Comparison of ENCODE assay signal across 8 mouse cellular contexts in genomic region chr15:99498781-99499180, GRCm38 (mm10). TPM values are rescaled to one million over a fixed set of nuclear protein-coding genes. Genes with fewer than 3 reads are reported as not detected.
DNase-seq lines count a peak whose midpoint lies in the region; ATAC-seq and TF ChIP-seq lines count a peak whose summit lies in the region.

No protein-coding gene starts in this region.

- DNase-seq in liver, embryonic 11.5 days (ENCODE audit: low spot score) = no peak
- peak; percentile 70 for DNase-seq in adrenal gland, postnatal 25 days
- DNase-seq in lung, postnatal 0 days (ENCODE audit: low spot score) = peak; percentile 90
- DNase-seq in spleen, postnatal 14 days (ENCODE audit: low spot score in 2 of 2) = no peak
- DNase-seq in forebrain, embryonic 11.5 days (ENCODE audit: low spot score) = no peak

- peak; percentile 14; the same call in 1 of the 2 replicates for ATAC-seq in liver, embryonic 12.5 days
- no peak for ATAC-seq in liver, embryonic 11.5 days (replicated peaks; ENCODE audit: low FRiP score)
- peak; percentile 62 for ATAC-seq in intestine, embryonic 16.5 days
- ATAC-seq in lung, postnatal 0 days = peak; percentile 80
- no peak for ATAC-seq in forebrain, embryonic 11.5 days (replicated peaks; ENCODE audit: low FRiP score)
- ATAC-seq in midbrain, embryonic 15.5 days (replicated peaks) = no peak

- TF ChIP-seq CTCF in lung, postnatal 0 days (IDR thresholded peaks at IDR 0.05) = no peak

- TF ChIP-seq EP300 in lung, postnatal 0 days (IDR thresholded peaks at IDR 0.05) = peak; percentile 81

- H3K4me3 ChIP-seq in liver, embryonic 12.5 days = no peak overlapping the region
- H3K4me3 ChIP-seq in liver, embryonic 11.5 days (ENCODE audit: low read depth, low read length) = no peak overlapping the region
- H3K4me3 ChIP-seq in intestine, embryonic 16.5 days (ENCODE audit: low read length) = no peak overlapping the region
- no peak overlapping the region for H3K4me3 ChIP-seq in lung, postnatal 0 days (ENCODE audit: low read depth, low read length)
- H3K4me3 ChIP-seq in forebrain, embryonic 11.5 days (ENCODE audit: low read depth, low read length) = no peak overlapping the region
- no peak overlapping the region for H3K4me3 ChIP-seq in midbrain, embryonic 15.5 days

- H3K9me3 ChIP-seq in liver, embryonic 12.5 days (replicated peaks) = no peaks in the 10 kb centered on the region
- no peaks in the 10 kb centered on the region for H3K9me3 ChIP-seq in liver, embryonic 11.5 days (ENCODE audit: control insufficient read depth, low read length)
- H3K9me3 ChIP-seq in intestine, embryonic 16.5 days (ENCODE audit: control insufficient read depth, low read length) = no peaks in the 10 kb centered on the region
- H3K9me3 ChIP-seq in lung, postnatal 0 days (ENCODE audit: low read length) = no peaks in the 10 kb centered on the region
- no peaks in the 10 kb centered on the region for H3K9me3 ChIP-seq in forebrain, embryonic 11.5 days (ENCODE audit: control insufficient read depth, low read length)
- H3K9me3 ChIP-seq in midbrain, embryonic 15.5 days = no peaks in the 10 kb centered on the region

- no peaks in the 10 kb centered on the region for H3K36me3 ChIP-seq in liver, embryonic 12.5 days
- H3K36me3 ChIP-seq in liver, embryonic 11.5 days (ENCODE audit: control insufficient read depth, insufficient read depth, low read length) = no peaks in the 10 kb centered on the region
- H3K36me3 ChIP-seq in intestine, embryonic 16.5 days (ENCODE audit: control insufficient read depth, insufficient read depth, low read length) = no peaks in the 10 kb centered on the region
- H3K36me3 ChIP-seq in lung, postnatal 0 days (ENCODE audit: insufficient read depth, low read length) = no peaks in the 10 kb centered on the region
- no peaks in the 10 kb centered on the region for H3K36me3 ChIP-seq in forebrain, embryonic 11.5 days (ENCODE audit: control insufficient read depth, insufficient read depth, low read length)
- H3K36me3 ChIP-seq in midbrain, embryonic 15.5 days (replicated peaks) = no peaks in the 10 kb centered on the region

- no peak overlapping the region for H3K27ac ChIP-seq in liver, embryonic 12.5 days
- no peak overlapping the region for H3K27ac ChIP-seq in liver, embryonic 11.5 days (ENCODE audit: low read depth, low read length)
- H3K27ac ChIP-seq in intestine, embryonic 16.5 days (ENCODE audit: low read length) = no peak overlapping the region
- H3K27ac ChIP-seq in lung, postnatal 0 days (ENCODE audit: low read length) = peak overlapping the region; percentile 93
- H3K27ac ChIP-seq in forebrain, embryonic 11.5 days (ENCODE audit: low read depth, low read length) = no peak overlapping the region
- no peak overlapping the region for H3K27ac ChIP-seq in midbrain, embryonic 15.5 days

- peaks cover 39% of the 10 kb centered on the region; the same call in 1 of the 2 replicates for H3K27me3 ChIP-seq in liver, embryonic 12.5 days (replicated peaks)
- peaks cover 7% of the 10 kb centered on the region; the same call in 1 of the 2 replicates for H3K27me3 ChIP-seq in liver, embryonic 11.5 days (replicated peaks; ENCODE audit: control insufficient read depth, insufficient read depth, low read length)
- H3K27me3 ChIP-seq in intestine, embryonic 16.5 days (replicated peaks; ENCODE audit: control insufficient read depth, insufficient read depth, low read length) = no peaks in the 10 kb centered on the region
- no peaks in the 10 kb centered on the region for H3K27me3 ChIP-seq in lung, postnatal 0 days (replicated peaks; ENCODE audit: insufficient read depth, low read length)
- H3K27me3 ChIP-seq in forebrain, embryonic 11.5 days (ENCODE audit: control insufficient read depth, insufficient read depth, low read length) = no peaks in the 10 kb centered on the region
- no peaks in the 10 kb centered on the region for H3K27me3 ChIP-seq in midbrain, embryonic 15.5 days (replicated peaks)

- WGBS in liver, embryonic 12.5 days (ENCODE audit: insufficient replicate concordance) = 41% methylated on average over 4 of the region's 4 CpGs
- 49% methylated on average over 4 of the region's 4 CpGs for WGBS in liver, embryonic 11.5 days
- 38% methylated on average over 4 of the region's 4 CpGs for WGBS in intestine, embryonic 16.5 days
- WGBS in lung, postnatal 0 days = 32% methylated on average over 4 of the region's 4 CpGs
- WGBS in forebrain, embryonic 11.5 days = 79% methylated on average over 4 of the region's 4 CpGs
- WGBS in midbrain, embryonic 15.5 days = 81% methylated on average over 4 of the region's 4 CpGs

- no peak overlapping the region for H3K4me2 ChIP-seq in liver, embryonic 12.5 days
- no peak overlapping the region for H3K4me2 ChIP-seq in liver, embryonic 11.5 days
- H3K4me2 ChIP-seq in intestine, embryonic 16.5 days (ENCODE audit: low read depth, low read length) = no peak overlapping the region
- no peak overlapping the region for H3K4me2 ChIP-seq in lung, postnatal 0 days (replicated peaks; ENCODE audit: low read depth, low read length)
- no peak overlapping the region for H3K4me2 ChIP-seq in forebrain, embryonic 11.5 days (ENCODE audit: low read depth, low read length, severe bottlenecking)
- no peak overlapping the region for H3K4me2 ChIP-seq in midbrain, embryonic 15.5 days

- H3K4me1 ChIP-seq in liver, embryonic 12.5 days = peaks cover 46% of the 10 kb centered on the region
- peaks cover 17% of the 10 kb centered on the region for H3K4me1 ChIP-seq in liver, embryonic 11.5 days (replicated peaks; ENCODE audit: control insufficient read depth, insufficient read depth, low read length)
- H3K4me1 ChIP-seq in intestine, embryonic 16.5 days (ENCODE audit: control insufficient read depth, insufficient read depth, low read length) = peaks cover 26% of the 10 kb centered on the region
- H3K4me1 ChIP-seq in lung, postnatal 0 days (ENCODE audit: insufficient read depth, low read depth, low read length) = peaks cover 32% of the 10 kb centered on the region
- no peaks in the 10 kb centered on the region for H3K4me1 ChIP-seq in forebrain, embryonic 11.5 days (replicated peaks; ENCODE audit: control insufficient read depth, insufficient read depth, low read length)
- peaks cover 21% of the 10 kb centered on the region for H3K4me1 ChIP-seq in midbrain, embryonic 15.5 days

- no peak overlapping the region for H3K9ac ChIP-seq in liver, embryonic 12.5 days
- H3K9ac ChIP-seq in liver, embryonic 11.5 days (ENCODE audit: low read depth, low read length) = no peak overlapping the region
- no peak overlapping the region for H3K9ac ChIP-seq in intestine, embryonic 16.5 days (ENCODE audit: low read depth, low read length)
- no peak overlapping the region for H3K9ac ChIP-seq in lung, postnatal 0 days (replicated peaks; ENCODE audit: low read depth)
- H3K9ac ChIP-seq in forebrain, embryonic 11.5 days (ENCODE audit: low read length) = no peak overlapping the region
- H3K9ac ChIP-seq in midbrain, embryonic 15.5 days = no peak overlapping the region

RNA-seq across cellular contexts. Expression of gene Bcdin3d, which starts 24.3 kb away (rescaled TPM):
- polyA plus RNA-seq in liver, embryonic 12.5 days (2016; fragmentation: Nextera tagmentation; extraction: Ambion mirVana) = 7.9 TPM in 2 replicates
- 10.5 and 12.1 TPM in 2 replicates for polyA plus RNA-seq in liver, embryonic 11.5 days (2014; fragmentation: Nextera tagmentation; extraction: Ambion mirVana)
- total RNA-seq in adrenal gland, postnatal 25 days (2021) = 6.2 and 7.7 TPM in 2 replicates
- polyA plus RNA-seq in intestine, embryonic 16.5 days (2015; fragmentation: Nextera tagmentation; extraction: Ambion mirVana) = 14.3 and 16.2 TPM in 2 replicates
- polyA plus RNA-seq in lung, postnatal 0 days (2015; fragmentation: Nextera tagmentation; extraction: Ambion mirVana) = 11.2 and 11.5 TPM in 2 replicates
- polyA plus RNA-seq in forebrain, embryonic 11.5 days (2014; fragmentation: Nextera tagmentation; extraction: Ambion mirVana) = 20.0 and 21.5 TPM in 2 replicates
- 21.5 and 23.0 TPM in 2 replicates for polyA plus RNA-seq in midbrain, embryonic 15.5 days (2015; fragmentation: Nextera tagmentation; extraction: Ambion mirVana)

RNA-seq across cellular contexts. Expression of gene Faim2, which starts 29.2 kb away (rescaled TPM):
- 0.08 and 0.23 TPM in 2 replicates for polyA plus RNA-seq in liver, embryonic 12.5 days (2016; fragmentation: Nextera tagmentation; extraction: Ambion mirVana)
- 0.19 and 0.22 TPM in 2 replicates for polyA plus RNA-seq in liver, embryonic 11.5 days (2014; fragmentation: Nextera tagmentation; extraction: Ambion mirVana)
- total RNA-seq in adrenal gland, postnatal 25 days (2021) = 24.3 TPM in 2 replicates
- 0.91 and 1.1 TPM in 2 replicates for polyA plus RNA-seq in intestine, embryonic 16.5 days (2015; fragmentation: Nextera tagmentation; extraction: Ambion mirVana)
- polyA plus RNA-seq in lung, postnatal 0 days (2015; fragmentation: Nextera tagmentation; extraction: Ambion mirVana) = 0.81 and 0.95 TPM in 2 replicates
- 0.21 and 0.95 TPM in 2 replicates for polyA plus RNA-seq in forebrain, embryonic 11.5 days (2014; fragmentation: Nextera tagmentation; extraction: Ambion mirVana)
- polyA plus RNA-seq in midbrain, embryonic 15.5 days (2015; fragmentation: Nextera tagmentation; extraction: Ambion mirVana) = 41.0 and 45.9 TPM in 2 replicates

RNA-seq across cellular contexts. Expression of gene Nckap5l, which starts 41.2 kb away (rescaled TPM):
- 2.3 and 2.6 TPM in 2 replicates for polyA plus RNA-seq in liver, embryonic 12.5 days (2016; fragmentation: Nextera tagmentation; extraction: Ambion mirVana)
- polyA plus RNA-seq in liver, embryonic 11.5 days (2014; fragmentation: Nextera tagmentation; extraction: Ambion mirVana) = 5.6 and 6.0 TPM in 2 replicates
- total RNA-seq in adrenal gland, postnatal 25 days (2021) = 40.6 and 42.1 TPM in 2 replicates
- polyA plus RNA-seq in intestine, embryonic 16.5 days (2015; fragmentation: Nextera tagmentation; extraction: Ambion mirVana) = 5.8 and 6.5 TPM in 2 replicates
- polyA plus RNA-seq in lung, postnatal 0 days (2015; fragmentation: Nextera tagmentation; extraction: Ambion mirVana) = 5.2 and 6.0 TPM in 2 replicates
- polyA plus RNA-seq in forebrain, embryonic 11.5 days (2014; fragmentation: Nextera tagmentation; extraction: Ambion mirVana) = 12.0 and 12.2 TPM in 2 replicates
- polyA plus RNA-seq in midbrain, embryonic 15.5 days (2015; fragmentation: Nextera tagmentation; extraction: Ambion mirVana) = 13.4 and 15.6 TPM in 2 replicates

Comparison
In these comparisons a context has a peak if more than half of its experiments do, and no peak if none do; other contexts are left out.
1. ATAC-seq: peak in liver, embryonic 12.5 days (single experiment), intestine, embryonic 16.5 days (single experiment) and lung, postnatal 0 days (single experiment); none in liver, embryonic 11.5 days (single experiment), forebrain, embryonic 11.5 days (single experiment) and midbrain, embryonic 15.5 days (single experiment).
2. DNase-seq: peak in adrenal gland, postnatal 25 days (single experiment) and lung, postnatal 0 days (single experiment); none in liver, embryonic 11.5 days (single experiment), spleen, postnatal 14 days (0 of 2) and forebrain, embryonic 11.5 days (single experiment).
3. RNA of gene Faim2, which starts 29.2 kb away (polyA plus RNA-seq): 41.0 to 45.9 TPM in midbrain, embryonic 15.5 days; 0.91 to 1.1 TPM in intestine, embryonic 16.5 days, 0.81 to 0.95 TPM in lung, postnatal 0 days, 0.19 to 0.22 TPM in liver, embryonic 11.5 days, 0.21 to 0.95 TPM in forebrain, embryonic 11.5 days and 0.08 to 0.23 TPM in liver, embryonic 12.5 days; every median in the first group is over 10 times any median in the second.